Mouse (Mus musculus) mesoderm, embryonic 11.5 days (tissue): ENCODE measurements around the gene Akr1b10.
"Not testable (repeated sequence)": the region's sequence is repeated elsewhere in the genome, so short reads cannot be mapped to it uniquely, and the experiment has no call there.

Experiments used
- DNase-seq: peaks from one replicate; pipeline ENCODE4 v3.0.0-alpha.2; 2012; ENCODE audit warnings: low read depth, low spot score

Gene Akr1b10

DNA sequence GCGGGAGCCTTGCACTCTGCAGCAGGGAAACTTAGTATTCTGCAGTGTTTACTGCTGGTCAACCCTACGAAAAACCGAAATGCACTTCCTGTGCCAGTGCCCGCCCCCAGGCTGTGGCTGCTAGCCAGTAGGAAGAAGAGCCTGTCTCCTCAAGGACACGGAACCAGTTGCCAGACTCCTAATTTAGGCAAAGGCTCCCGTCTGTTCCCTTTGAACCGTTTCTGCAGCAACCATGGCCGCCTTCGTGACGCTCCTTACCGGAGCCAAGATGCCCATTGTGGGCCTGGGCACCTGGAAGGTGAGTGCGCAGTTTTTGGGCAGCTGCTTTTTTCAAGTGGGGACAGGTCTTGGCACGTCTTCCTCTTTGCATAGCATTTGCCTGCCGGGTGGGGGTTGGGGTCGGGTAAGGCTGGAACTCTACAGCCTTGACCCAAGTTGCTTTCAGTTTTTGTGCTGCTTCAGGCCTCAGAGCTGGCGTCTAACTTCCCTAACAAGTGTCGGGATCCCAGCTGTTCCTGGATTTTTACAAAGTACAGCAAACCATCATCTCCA, at the start of gene Akr1b10:
Akr1b10 (plus strand) TSS at position 109 of the 552 bp plus-strand sequence.
- peak; percentile 62 for DNase-seq

DNA sequence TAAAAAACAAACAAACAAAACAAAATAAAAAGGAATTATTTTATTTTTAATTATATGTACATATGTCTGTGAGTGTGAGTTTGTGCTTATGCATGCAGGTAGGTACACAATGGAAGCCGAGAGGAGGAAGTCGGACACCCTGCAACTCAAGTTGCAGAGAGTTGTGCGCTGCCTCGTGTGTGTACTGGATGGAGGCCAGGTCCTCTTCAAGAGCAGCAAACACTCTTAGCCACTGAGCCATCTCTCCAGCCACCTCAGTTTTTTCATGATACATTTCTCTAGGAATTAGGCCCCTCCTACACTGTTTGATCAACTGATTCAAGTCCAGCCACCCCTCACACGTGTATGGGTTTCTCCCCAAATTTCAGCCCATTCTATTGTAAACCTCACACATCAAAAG, 49.3 kb upstream of the Akr1b10 start:
- no peak for DNase-seq

DNA sequence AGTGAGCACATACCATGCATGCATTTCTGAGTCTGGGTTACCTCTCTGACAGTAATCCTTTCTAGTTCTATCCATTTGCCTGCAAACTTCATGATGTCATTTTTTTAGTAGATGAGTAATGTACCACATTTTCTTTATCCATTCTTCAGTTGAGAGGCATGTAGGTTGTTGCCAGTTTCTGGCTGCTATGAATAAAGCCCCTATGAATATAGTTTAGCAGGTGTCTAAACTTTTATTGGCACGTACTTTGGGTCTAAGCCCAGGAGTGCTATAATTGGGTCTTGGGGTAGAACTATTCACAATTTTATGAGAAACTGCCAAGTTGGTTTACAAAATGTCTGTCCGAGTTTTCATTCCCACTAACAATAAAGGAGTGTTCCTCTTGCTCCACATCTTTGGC, 46.2 kb upstream of the Akr1b10 start:
- no peak for DNase-seq

DNA sequence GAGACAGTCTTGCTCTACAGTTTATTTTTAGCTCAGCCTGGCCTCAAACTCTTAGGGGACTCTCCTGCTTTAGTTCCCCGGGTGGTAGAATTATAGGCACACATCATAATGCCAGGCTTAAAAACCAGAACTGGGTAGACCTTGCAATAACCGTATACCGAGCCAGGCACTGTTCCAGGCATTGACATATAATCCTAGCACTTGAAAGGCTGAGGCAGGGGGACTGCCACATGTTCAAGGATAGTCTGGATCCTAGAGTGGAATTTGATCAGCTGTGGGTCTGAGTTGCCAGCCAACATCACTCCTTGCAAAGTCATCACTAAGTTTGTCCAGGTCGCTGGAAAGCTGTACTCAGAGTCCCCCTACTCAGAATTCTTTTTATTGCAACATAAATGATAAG, 42.0 kb upstream of the Akr1b10 start:
- no peak for DNase-seq

DNA sequence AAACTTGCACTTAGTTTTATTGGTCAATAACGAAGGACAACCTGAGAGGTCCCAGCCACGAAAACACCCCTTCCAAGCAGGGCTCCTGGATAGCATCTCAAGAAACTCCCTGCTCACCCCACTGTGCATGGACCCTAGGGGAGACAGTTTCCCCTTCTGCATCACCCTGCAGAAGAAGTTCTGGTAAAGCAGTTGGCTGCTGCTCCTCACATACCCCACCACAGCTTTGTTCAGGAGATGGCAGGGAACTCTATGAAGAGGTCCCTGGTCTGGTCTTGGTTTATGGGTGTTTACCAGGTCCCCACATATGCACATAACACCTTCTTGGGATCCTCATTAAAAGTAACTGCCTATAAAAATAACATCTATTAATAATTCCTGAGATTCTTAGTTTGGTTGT, 41.5 kb upstream of the Akr1b10 start:
- DNase-seq = no peak

DNA sequence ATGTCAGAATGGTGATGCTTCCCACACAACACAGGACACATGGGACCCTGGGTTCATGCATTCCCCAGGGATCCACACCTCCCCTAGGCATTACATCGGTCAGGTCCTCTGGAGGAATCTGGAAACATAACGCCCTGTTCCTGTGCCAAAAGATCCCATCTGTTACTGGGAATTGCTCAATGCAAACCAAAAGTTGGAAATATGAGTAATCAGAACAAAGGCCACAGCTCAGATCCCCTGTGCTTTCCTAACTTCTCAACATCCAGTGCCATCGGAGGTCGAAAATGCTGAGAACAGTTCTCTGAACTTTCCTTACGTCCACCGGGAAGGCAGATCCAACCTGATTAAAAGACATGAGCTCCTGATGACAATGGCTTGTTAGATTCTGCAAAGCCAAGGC, 40.6 kb upstream of the Akr1b10 start:
- no peak for DNase-seq

DNA sequence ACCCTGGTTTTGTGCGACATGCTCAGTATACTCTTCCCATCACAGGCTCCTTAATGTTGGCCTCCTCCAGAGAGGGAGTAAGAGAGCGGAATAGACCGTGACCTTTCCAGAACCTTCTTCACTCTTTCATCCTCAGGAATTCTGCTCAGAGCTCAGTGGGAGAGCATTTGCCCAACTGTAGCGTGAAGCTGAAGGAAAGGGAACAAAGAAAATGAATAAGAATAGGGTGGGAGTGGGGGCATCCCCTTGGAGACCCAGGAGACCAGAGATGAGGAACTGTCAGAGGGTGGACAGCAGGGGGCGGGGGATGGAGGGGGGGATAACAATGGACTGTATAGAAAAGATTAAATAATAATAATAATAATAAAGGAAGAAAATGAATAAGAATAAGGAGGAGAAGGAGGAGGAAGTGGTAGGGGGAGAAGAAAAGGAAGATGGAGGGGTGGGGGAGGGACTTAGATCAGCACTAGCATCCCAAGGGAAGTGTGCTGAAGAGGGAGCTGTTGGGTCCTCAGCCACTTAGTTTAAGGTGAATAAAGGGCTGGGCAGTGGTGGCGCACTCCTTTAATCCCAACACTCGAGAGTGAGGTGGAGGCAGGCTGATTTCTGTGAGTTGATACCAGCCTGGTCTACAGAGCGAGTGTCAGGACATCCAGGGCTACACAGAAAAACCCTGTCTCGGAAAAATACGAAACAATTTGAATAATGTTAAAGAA, 39.7 kb upstream of the Akr1b10 start:
- no peak for DNase-seq

DNA sequence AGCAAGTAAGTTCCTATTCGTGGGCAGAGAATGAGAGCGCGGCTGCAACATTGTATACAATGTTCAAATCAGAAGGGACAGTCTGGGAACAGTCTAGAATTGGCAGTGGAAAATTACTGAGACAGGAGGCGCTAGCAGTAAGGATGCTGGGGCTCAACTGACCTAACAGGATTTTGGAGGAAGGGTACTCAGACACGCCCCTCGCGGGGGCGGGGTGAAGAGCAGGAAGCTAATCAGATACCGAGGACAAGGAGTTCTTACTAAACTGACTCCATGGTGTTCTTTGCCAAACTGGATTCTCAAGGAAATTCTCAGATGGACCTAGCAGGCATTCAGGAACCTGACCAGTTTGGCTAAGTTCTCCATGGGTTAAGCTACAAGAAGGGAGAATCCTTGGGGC, 39.1 kb upstream of the Akr1b10 start:
- peak; percentile 23 for DNase-seq

DNA sequence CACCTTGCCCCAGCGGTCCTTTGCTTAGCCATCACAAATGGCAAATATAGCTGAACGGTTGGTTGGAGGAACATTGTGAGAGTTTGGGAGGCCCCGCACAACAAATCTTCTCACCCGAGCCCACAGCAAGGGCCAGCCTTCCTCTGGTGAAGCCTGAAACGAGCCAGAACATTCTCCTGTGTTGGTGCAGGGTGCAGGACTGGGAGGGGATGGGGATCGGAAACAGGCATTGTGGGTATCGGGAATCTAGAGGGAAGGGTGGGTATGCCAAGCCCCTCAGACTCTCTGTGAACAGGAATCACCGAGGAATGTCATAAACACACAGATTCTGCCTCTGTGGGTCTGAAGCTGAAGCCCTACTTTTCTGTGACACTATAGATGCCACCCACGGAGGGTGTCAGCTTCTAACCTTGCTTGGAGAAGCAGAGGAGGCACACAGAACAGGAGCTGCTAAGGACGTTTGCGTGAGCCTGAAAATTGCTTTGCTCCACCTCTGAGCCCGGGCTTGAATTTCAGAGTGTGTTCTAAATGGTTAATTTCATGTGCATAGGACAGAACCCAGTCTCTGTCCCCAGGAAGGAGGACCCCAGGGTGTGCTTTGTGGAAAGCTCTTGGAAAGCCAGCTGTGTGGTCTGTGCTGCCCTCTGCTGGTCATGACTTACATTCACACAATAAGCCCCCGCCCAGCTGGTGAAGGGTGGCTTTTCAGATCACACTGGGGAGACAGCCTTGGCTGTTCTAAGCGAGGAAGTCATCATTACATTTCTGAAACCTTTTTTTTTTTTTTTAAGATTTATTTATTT, 37.7 kb upstream of the Akr1b10 start:
- DNase-seq = peak; percentile 84

DNA sequence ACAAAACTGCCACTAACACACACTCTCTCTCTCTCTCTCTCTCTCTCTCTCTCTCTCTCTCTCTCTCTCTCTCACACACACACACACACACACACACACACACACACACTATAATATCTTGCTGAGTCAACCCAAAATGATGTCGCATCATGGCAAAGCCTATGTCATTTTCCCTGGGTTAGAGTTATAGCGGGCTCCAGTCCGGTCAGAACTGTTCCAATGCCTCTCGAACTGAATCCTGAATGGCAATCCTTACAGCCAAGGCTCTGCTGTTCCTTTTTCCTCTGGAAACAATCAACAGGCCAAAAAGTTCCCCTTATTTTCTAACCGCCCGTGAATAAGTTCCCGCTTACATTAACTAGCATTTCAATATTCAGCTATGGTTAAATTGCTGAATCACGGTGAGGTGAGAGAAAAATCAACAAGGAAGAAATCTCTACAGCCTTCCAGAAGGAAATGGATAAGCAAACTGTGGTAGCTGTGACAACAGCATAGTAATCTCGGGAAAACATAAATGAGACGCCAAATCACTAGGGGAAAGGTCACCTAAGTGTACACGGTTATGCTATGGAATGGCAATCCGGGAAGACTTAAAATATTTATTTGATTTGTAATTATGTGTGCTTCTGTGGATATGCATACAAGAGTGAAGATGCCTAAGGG, 33.9 kb upstream of the Akr1b10 start:
- DNase-seq = no peak

DNA sequence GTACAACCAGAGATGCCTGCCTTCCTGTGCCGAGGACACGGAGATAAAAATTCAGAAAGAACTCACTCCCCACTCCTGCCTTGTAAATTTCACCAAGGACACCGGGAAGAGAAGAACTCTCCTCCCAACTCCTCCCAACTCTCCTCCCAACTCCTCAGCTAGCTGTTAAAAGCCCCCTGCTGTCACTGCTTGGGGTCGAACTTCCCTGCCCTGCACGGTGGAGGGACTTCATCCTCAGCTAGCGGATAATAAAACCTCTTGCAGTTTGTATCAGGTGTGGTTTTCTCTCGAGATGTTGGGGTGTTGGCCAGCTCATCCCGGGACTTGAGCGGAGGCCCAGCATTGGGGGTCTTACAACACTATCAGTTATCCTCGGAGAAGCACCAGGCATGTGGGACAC, 32.5 kb upstream of the Akr1b10 start:
- DNase-seq = not testable (repeated sequence)

DNA sequence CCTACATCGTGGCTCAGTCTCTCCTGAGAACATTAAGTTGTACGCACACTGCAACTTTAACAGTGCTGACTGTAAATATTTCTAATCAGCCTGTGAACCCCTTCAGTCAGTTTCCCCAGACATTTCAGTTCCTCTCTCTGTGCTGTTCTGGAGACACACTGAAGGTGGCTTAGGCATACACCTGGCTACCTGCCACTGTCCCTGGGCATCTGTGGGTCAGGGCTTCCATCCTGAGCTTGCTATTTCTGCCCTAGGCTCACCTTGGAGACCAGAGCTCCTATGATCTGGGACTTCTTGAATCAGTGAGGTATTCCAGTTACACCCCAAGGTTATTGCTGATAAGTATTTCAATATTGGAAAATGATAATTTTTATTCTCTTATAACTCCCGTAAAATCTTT, 31.6 kb upstream of the Akr1b10 start:
- DNase-seq = no peak

DNA sequence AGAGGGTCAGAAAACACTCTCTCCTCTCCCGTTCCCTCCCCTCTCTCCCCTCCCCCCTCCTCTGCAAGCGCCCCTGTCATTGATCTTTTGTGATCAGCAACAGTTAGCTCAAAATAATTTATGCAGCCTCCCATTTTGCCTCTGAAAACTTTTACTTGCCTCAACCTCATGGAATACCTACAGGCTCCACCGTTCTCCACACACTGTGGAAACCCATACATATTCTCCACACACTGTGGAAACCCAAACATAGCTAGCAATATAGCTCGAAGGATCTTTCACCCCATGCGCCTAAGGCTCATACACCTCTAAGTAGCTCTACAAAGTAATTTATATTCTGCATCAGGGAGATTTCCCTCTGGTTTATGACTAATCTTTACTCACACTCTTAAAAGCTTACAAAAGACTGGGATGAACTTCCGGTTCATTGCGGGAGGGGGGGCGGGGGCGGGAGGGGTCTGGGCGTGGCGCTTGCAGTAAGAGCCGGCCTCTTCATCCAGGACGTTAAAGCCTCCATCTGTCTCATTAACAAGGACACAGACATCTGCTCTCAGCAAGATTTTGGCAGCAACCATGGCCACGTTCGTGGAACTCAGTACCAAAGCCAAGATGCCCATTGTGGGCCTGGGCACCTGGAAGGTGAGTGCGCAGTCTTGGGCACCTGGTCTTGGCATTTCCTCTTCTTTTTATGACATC, 30.2 kb upstream of the Akr1b10 start, which contains the start of gene Akr1b8:
Akr1b8 (plus strand) TSS at position 462 of the 696 bp plus-strand sequence.
- DNase-seq = no peak

DNA sequence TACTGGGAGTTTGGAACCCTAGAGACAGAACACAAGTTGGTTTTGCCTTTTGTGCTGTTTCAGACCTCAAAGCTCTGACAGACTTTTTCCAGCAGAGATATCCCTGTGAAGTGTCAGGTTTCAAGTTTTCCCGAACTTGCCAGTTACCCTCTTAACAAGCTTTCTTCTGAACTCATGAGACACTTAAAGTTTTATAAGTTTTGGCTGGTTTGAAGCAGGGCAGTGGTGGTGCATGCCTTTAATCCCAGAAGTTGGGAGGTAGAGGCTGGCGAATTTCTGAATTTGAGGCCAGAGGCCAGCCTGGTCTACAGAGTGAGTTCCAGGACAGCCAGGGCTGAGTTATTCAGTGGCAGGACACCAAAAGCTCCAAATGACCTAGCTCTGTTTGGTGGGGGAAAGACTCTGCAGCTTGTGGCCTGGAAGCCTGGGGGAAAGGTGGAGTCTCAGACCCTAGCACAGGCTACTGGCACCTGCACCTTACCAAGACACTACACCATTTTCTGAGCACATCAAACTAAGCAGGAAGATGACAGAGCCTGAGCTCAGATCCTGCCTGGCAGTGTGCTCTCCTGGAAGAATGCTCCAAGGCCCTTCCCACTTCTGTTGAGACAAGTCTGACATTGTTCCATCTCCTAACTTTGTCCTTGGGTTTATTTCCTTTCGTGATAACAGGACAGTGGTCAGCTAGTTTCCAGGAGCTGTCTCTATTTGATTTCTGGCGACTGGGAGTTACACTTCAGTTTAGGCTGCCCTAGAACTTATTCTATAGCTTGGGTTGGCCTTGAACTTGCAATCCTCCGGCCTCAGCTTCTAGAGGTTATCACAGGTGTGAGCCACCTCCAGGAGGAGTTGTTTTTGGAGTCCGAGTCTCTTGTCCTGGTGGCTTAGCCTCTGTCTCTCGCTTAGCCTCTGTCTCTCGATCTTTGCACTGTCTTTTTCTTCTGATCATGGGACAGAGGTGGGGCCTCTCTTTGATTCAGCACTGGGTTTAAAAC, 29.4 kb upstream of the Akr1b10 start:
- no peak for DNase-seq

DNA sequence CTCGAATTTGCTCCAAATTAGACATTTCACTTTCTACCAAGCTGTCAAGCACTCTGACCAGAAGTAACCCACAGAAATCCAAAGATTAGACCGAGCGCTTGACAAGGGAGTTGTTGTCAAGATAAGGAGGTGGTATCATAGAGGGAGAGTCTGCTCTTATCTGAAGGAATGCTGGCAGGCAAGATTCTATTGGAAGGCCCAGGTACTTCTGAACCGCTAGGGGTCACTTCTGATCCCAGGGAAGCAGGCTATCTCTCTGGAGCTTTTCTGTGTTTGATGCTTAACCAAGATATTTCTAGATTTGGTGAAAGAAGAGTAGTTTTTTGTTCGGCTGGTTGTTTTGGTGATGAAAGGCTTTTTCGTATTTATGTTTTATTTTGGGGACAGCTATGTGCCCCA, 28.7 kb upstream of the Akr1b10 start:
- DNase-seq = no peak

DNA sequence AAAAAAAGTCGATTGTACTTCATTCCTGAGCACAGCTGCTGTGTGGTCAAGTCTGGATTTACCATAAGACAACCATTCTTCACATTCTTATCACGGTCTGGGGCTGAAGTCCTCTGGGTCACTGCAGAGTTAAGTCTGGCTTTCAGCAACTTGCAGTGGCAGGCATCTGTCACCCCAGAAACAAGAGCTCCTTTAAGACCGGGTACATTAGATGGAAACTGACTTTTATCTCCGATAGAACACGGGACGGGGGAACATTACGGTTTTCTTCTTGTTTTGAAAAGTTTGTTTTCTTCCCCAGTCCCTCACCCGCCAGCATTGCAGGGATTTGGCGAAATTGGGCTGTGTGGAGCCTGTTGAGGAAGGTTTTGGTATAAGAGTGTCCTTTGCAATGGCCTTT, 28.2 kb upstream of the Akr1b10 start:
- no peak for DNase-seq

DNA sequence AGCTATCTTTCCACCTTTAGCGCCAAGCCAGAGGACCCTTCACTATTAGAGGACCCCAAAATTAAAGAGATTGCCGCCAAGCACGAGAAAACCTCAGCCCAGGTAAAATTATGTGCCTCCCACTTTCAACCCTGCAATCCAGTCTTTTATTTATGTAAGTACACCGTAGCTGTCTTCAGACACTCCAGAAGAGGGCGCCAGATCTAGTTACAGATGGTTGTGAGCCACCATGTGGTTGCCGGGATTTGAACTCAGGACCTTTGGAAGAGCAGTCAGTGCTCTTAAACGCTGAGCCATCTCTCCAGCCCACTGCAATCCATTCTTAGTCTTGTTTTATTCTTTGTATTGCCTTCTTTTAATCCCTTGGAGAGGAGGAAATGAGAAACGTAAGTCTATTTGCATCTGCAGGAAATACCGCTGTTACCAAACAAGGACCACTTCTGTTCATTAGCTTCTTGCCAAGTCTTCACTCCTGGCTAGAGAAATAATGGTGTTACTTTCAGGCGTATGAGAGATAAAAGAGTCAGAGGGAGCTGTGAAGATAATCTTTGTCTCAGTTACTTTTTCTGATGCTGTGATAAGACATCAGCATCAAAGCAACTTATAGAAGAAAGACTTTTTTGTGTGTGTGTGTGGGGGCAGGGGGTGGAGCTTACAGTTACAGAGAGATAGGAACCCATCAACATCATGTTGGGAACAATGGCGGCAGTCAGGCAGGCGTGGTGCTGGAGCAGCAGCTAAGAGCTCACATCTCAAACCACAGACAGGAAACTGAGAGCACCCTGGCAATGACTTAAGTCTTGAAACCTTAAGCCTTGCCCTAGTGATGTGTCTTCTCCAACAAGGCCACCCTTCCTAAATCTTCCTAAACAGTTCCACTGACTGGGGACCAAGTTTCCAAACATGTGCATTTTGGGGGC, 19.5 kb upstream of the Akr1b10 start:
- DNase-seq = no peak

DNA sequence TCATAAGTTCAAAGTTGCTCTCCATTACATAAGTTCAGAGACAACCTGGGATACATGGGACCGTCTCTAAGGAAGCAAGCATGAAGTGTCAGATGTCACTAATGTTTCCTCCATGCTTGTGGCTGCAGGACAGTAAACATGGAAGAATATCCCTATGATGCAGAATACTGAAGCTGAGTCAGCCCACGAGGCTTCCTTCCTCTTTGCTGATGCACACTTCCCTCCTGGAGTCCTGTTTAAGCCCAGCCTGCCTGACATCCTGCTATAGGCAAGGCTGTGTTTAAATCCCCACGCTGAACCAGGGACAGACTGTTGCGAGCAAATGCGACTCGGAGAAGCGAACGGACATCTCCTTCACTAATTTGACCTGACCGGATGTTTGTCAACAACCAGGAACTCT, 16.0 kb upstream of the Akr1b10 start:
- DNase-seq = no peak

DNA sequence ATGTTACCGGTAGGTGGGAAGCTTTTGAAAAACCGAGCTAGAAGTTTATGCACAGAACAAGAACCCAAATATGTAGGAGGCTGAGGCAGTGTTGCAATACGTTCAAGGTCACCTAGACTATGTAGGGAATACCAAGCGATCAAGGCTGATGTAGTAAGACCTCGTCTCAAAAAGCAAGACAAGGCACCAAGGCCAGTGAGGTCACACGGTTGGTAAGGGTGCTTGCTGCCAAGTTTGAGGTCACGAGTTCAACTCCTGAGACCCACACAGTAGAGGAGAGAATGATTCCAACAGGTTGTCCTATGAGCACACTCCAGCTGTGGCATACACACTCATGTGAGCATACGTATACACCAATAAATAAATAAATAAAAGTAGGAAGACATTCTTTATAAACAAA, 13.9 kb upstream of the Akr1b10 start:
- no peak for DNase-seq
